Mouse (Mus musculus) heart, embryonic 16.5 days (tissue): Measurements from ENCODE around the gene Hras. TPM values are rescaled to one million over a fixed set of nuclear protein-coding genes. Genes with fewer than 3 reads are reported as not detected.

Experiments used
- ATAC-seq: fragments of 200-750 bp; cut with Nextera tagmentation; replicated peaks from 2 replicates; pipeline ENCODE4 v1.8.0; 2017; ENCODE audit warnings: moderate number of reproducible peaks; ENCODE audit not compliant: insufficient read depth, low FRiP score; ENCODE audit errors: extremely low read depth
- H3K27ac ChIP-seq: fragments of 300-500 bp; sonication (generic); 2 replicates; pipeline ENCODE4 v1.5.1; 2014; ENCODE audit warnings: mild to moderate bottlenecking, low read length, control low read depth, moderate library complexity
- H3K27me3 ChIP-seq: fragments of 300-500 bp; sonication (generic); 2 replicates; pipeline ENCODE4 v1.6.1; 2014; ENCODE audit warnings: low read length, mixed read lengths; ENCODE audit not compliant: control insufficient read depth, insufficient read depth
- H3K36me3 ChIP-seq: fragments of 300-500 bp; sonication (generic); 2 replicates; pipeline ENCODE4 v1.6.1; 2014; ENCODE audit not compliant: control insufficient read depth, insufficient read depth
- H3K4me1 ChIP-seq: fragments of 300-500 bp; sonication (generic); 2 replicates; pipeline ENCODE4 v1.6.1; 2014; ENCODE audit warnings: low read length, mixed read lengths; ENCODE audit not compliant: control insufficient read depth, insufficient read depth
- H3K4me2 ChIP-seq: fragments of 300-500 bp; sonication (generic); 2 replicates; pipeline ENCODE4 v1.6.1; 2014; ENCODE audit warnings: low read depth, mild to moderate bottlenecking, control low read depth, low read length
- H3K4me3 ChIP-seq: fragments of 300-500 bp; sonication (generic); 2 replicates; pipeline ENCODE4 v1.5.1; 2014; ENCODE audit warnings: mild to moderate bottlenecking, control low read depth, low read length
- H3K9ac ChIP-seq: fragments of 300-500 bp; sonication (generic); 2 replicates; pipeline ENCODE4 v1.6.1; 2014; ENCODE audit warnings: low read length, control low read depth
- H3K9me3 ChIP-seq: fragments of 300-500 bp; sonication (generic); replicated peaks from 2 replicates; pipeline ENCODE4 v1.6.1; 2016; ENCODE audit warnings: low read length; ENCODE audit not compliant: control insufficient read depth
- WGBS: fragments of 180-500 bp; shearing (Covaris S2); extraction: QIAGEN DNeasy Blood & Tissue Kit; methylation state at CpG from one replicate; pipeline ENCODE4 v1.1.7; 2014; 5-methylcytosine and 5-hydroxymethylcytosine counted together
- polyA plus RNA-seq: library from polyadenylated mRNA; unstranded; fragments of >200 nt; fragmentation: Nextera tagmentation; extraction: Ambion mirVana; gene quantifications from 2 replicates; pipeline ENCODE4 v1.2.1, GENCODE M21; 2015

Gene Hras
- polyA plus RNA-seq, 1 experiment from 2014 or later = 59.5 TPM

DNA sequence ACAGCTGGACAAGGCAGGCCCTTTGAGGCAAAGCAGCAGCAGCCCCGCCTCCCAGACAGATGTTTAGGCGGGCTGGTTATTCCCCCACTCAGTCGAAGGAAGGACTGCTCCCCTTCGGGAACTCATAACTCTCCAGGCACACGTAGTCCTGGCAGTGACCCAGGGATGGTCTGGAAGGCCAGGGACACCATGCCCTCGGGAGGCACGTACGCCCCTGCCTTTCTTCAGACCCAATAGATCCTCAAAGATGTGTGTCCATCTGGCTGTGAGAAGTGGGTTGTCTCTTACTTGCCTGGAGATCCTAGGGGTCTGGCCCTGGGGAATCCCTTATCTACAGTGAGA, 28.3 kb upstream of the Hras start:
- no peaks in the 10 kb centered on the region for H3K9me3 ChIP-seq
- no peaks in the 10 kb centered on the region; the same call in 1 of the 2 replicates for H3K36me3 ChIP-seq
- H3K4me3 ChIP-seq = peak overlapping the region; percentile 60
- H3K27me3 ChIP-seq = no peaks in the 10 kb centered on the region
- H3K27ac ChIP-seq = peak overlapping the region; percentile 94
- ATAC-seq = no peak
- H3K9ac ChIP-seq = peak overlapping the region; percentile 64
- H3K4me2 ChIP-seq = peak overlapping the region; percentile 66
- WGBS = 7% methylated on average over 8 of the region's 8 CpGs
- H3K4me1 ChIP-seq = peaks cover 24% of the 10 kb centered on the region

DNA sequence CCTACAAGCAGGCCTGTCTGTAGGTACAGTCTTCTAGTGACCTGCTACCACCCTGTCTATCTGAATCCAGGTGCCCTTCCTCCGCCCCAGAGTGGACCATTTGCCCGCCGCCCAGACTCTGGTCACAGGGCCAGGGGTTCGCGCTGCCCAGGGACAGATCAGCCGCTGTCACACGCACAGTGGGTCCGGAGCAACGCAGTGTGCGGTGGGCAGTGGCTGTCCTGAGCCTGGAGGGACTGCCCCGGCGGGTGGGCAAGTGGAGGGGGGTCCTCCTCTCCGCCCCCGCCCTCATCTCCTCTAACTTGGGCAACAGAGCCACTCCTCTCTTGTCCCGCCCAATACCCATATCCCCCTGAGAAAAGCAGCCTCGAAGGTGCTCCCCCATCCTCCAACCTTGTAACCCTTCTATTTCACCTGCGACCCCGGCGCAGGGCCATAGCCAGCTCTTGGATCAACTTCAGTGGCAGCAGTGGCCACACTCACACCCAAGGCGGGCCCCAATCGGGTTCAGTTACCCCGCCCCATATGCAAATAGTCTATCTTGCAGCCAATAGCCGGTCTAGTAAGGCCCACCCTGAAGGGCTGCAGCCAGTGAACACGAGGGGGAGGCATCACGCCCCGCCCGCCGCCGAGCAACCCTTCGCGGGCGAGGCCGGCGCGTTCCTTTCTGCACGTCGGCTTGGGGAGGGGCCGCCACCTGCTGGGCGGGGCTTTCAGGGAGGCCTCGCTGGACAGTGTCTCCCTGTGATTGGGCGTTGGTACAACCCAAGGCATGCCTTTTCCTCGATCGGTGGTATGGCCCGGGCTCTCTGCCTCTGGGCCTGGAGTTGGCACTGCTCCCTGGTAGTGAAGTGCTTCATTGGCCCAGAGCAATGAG, 27.7 kb upstream of the Hras start:
- no peaks in the 10 kb centered on the region for H3K27me3 ChIP-seq
- peaks cover 28% of the 10 kb centered on the region for H3K4me1 ChIP-seq
- peak overlapping the region; percentile 81 for H3K9ac ChIP-seq
- ATAC-seq = peak; percentile 97
- 2% methylated on average over 44 of the region's 44 CpGs for WGBS
- H3K27ac ChIP-seq = peak overlapping the region; percentile 94
- peak overlapping the region; percentile 66 for H3K4me2 ChIP-seq
- H3K9me3 ChIP-seq = no peaks in the 10 kb centered on the region
- no peaks in the 10 kb centered on the region; the same call in 1 of the 2 replicates for H3K36me3 ChIP-seq
- H3K4me3 ChIP-seq = peak overlapping the region; percentile 60

DNA sequence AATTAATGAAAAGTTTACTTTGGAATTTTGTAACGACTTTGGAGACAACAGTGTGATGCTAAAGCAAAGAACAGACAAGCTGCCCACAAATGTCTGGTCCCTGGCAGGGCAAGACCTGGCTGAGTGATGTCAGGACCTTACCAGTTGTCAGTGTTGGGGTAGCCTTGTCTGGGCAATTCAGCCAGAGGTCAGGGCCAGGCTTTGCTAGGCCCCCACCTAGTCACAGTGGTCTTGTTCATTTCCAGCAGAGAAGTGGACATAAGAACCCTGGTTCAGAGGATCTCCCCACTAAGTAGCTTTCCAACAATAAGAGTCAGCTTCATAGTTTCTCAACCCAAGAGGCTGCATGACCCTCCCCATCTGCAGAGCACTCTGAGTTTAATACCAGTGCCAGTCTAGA, 26.6 kb upstream of the Hras start:
- no peak for ATAC-seq
- Histone ChIP-seq H3K36me3 (no peaks in the 10 kb centered on the region; the same call in 1 of the 2 replicates), H3K4me2 (peak overlapping the region; percentile 66), H3K27ac (no peak overlapping the region; the same call in 1 of the 2 replicates), H3K4me3 (peak overlapping the region; percentile 60), H3K27me3 (no peaks in the 10 kb centered on the region), H3K9ac (peak overlapping the region; percentile 81), H3K4me1 (peaks cover 32% of the 10 kb centered on the region), H3K9me3 (no peaks in the 10 kb centered on the region)
- WGBS = 76% methylated on average over 1 of the region's 1 CpGs

DNA sequence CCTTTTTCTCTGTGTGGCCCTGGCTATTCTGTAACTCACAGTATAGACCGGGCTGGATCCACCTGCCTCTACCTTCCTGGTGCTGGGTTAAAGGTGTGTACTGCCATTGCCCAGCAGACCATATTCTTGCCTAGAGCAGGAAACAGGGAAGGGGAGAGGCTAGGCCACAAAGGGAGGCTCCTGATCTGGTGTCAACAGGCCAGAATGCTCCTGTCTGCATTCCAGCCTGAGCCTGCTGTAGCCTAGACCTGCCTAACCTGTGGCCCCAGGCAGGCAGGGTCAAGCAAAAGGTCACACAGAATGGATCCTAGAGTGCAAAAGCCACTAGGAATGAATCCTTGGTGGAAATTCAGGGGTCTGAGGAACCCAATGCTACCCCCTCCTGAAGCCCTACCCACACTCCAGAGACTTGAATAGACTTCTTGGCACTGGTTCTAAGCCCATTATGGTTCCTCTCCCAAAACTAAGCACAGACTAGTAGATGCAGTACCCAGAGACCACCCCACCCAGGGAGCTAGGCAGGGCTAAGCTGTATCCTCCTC, 25.8 kb upstream of the Hras start:
- no peak overlapping the region for H3K27ac ChIP-seq
- no peaks in the 10 kb centered on the region for H3K9me3 ChIP-seq
- no peak for ATAC-seq
- no peak overlapping the region for H3K4me3 ChIP-seq
- H3K4me1 ChIP-seq = peaks cover 36% of the 10 kb centered on the region
- H3K36me3 ChIP-seq = no peaks in the 10 kb centered on the region; the same call in 1 of the 2 replicates
- 79% methylated on average over 1 of the region's 1 CpGs for WGBS
- no peaks in the 10 kb centered on the region for H3K27me3 ChIP-seq
- H3K4me2 ChIP-seq = no peak overlapping the region
- H3K9ac ChIP-seq = no peak overlapping the region

DNA sequence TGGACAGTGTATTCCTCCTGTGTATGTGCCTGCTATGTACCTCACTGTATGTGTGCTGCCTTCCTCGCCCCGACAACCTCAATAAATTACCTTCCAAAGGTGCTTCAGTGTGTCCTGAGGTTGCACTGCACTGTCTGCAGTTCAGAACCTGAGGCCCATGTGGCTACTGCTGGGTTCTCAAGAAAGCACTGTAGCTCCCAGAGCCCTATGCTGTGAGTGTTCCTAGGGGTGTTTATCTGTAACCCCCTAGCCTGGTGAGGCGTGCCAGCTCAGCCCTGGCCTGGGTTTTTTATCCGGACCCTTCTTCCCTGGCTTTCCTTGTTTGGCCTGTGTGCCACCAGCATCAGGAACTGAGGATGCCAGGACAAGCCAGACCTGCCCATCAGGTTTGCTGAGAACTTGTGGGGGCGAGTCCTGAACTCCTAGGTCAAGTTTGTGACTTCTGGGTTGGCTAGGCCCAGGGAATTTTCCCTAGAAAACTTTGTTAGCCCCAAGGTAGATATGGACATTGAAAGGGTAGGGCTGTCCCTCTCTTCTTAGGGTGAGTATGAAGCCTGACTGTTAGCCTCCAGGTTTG, 24.8 kb upstream of the Hras start:
- no peak overlapping the region for H3K9ac ChIP-seq
- ATAC-seq = no peak

DNA sequence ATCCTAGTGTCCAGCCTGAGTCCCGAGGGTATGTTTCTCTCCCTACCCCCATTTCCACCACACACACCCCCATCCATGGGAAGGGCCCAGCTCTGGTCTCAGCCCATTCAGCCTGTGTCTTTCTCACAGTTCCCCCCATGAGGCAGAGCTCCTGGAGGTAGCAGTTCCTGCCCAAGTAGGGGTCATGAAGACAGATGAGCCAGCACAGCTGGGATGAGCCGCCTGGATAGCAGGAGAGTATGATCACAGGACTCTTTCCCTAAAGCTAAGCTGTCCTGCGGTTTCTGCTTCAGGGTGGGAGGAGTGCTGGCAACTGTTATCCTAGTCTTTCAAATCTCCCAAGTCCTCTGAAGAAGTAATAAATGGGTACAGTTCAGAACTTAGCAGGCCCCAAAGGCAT, 24.3 kb upstream of the Hras start:
- H3K9ac ChIP-seq = no peak overlapping the region
- H3K9me3 ChIP-seq = no peaks in the 10 kb centered on the region
- WGBS = 66% methylated on average over 3 of the region's 3 CpGs
- H3K4me1 ChIP-seq = peaks cover 36% of the 10 kb centered on the region
- H3K27ac ChIP-seq = no peak overlapping the region
- H3K27me3 ChIP-seq = no peaks in the 10 kb centered on the region
- no peak overlapping the region for H3K4me2 ChIP-seq
- H3K4me3 ChIP-seq = no peak overlapping the region
- no peaks in the 10 kb centered on the region; the same call in 1 of the 2 replicates for H3K36me3 ChIP-seq
- no peak for ATAC-seq

More for the DNA sequence above, 24.8 kb upstream of the Hras start:
- WGBS = 84% methylated on average over 5 of the region's 5 CpGs
- Histone ChIP-seq H3K27ac (no peak overlapping the region), H3K27me3 (no peaks in the 10 kb centered on the region), H3K4me2 (no peak overlapping the region), H3K9me3 (no peaks in the 10 kb centered on the region), H3K36me3 (no peaks in the 10 kb centered on the region; the same call in 1 of the 2 replicates), H3K4me1 (peaks cover 36% of the 10 kb centered on the region), H3K4me3 (no peak overlapping the region)

DNA sequence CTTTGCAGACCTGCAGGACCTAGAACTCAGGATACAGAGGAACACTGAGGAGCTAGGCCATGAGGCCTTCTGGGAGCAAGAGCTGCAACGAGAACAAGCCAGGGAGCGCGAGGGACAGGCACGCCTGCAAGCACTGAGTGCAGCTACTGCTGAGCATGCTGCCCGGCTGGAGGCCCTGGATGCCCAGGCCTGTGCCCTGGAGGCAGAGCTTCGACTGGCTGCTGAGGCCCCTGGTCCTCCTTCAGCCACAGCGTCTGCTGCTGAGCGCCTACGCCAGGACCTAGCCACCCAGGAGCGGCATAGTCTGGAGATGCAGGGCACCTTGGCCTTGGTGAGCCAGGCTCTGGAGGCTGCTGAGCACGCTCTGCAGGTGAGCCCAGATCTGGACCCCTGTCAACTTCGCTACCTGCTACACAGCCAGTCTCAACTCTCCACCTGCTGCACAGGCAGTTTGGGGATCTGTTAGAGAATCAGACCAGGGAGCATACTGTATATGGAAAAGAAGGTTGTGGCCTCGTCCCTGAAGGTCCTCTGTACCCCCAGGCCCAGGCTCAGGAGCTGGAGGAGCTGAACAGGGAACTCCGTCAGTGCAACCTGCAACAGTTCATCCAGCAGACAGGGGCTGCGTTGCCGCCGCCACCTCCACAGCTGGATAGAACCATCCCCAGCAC, 23.7 kb upstream of the Hras start:
- Histone ChIP-seq H3K27me3 (no peaks in the 10 kb centered on the region), H3K4me1 (peaks cover 31% of the 10 kb centered on the region), H3K9me3 (no peaks in the 10 kb centered on the region), H3K4me3 (no peak overlapping the region), H3K27ac (no peak overlapping the region), H3K9ac (no peak overlapping the region), H3K36me3 (no peaks in the 10 kb centered on the region; the same call in 1 of the 2 replicates), H3K4me2 (no peak overlapping the region)
- 92% methylated on average over 17 of the region's 17 CpGs for WGBS
- no peak for ATAC-seq

DNA sequence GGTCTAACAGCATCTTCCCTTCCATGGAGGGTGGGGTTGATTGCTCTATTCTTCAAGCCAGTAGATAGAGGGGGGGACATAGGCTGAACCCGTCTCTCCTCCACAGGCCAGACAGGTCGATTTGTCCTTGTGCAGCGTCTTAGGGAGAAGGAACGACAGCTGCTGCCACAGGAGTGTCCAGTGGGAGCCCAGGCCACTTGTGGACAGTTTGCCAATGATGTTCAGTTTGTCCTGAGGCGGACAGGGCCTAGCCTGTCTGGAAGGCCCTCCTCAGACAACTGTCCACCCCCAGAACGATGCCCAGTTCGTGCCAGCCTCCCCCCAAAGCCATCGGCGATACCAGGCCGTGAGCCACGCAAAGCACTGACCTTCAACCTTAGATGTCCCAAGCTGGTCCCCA, 23.1 kb upstream of the Hras start:
- Histone ChIP-seq H3K9ac (peak overlapping the region; percentile 79; the same call in 1 of the 2 replicates), H3K4me2 (peak overlapping the region; percentile 98), H3K4me1 (peaks cover 25% of the 10 kb centered on the region), H3K36me3 (no peaks in the 10 kb centered on the region; the same call in 1 of the 2 replicates), H3K27me3 (no peaks in the 10 kb centered on the region), H3K27ac (peak overlapping the region; percentile 80; the same call in 1 of the 2 replicates), H3K9me3 (no peaks in the 10 kb centered on the region), H3K4me3 (peak overlapping the region; percentile 79; the same call in 1 of the 2 replicates)
- no peak for ATAC-seq
- 79% methylated on average over 11 of the region's 11 CpGs for WGBS
